Mouse (Mus musculus) skeletal muscle tissue, postnatal 0 days (tissue): ENCODE measurements around the gene Arhgef39. TPM values are rescaled to one million over a fixed set of nuclear protein-coding genes. Genes with fewer than 3 reads are reported as not detected.

ENCODE experiments used
- polyA plus RNA-seq: library from polyadenylated mRNA; unstranded; fragments of >200 nt; fragmentation: Nextera tagmentation; extraction: Ambion mirVana; gene quantifications from 2 replicates; pipeline ENCODE4 v1.2.1, GENCODE M21; 2015

Arhgef39 gene
- polyA plus RNA-seq: 7.0 and 7.9 TPM in 2 replicates

GRCm38 (mm10) chr4:43499407-43500333 is at the start of gene Arhgef39:
Gene Arhgef39, minus strand, starts transcription at chr4:43499695.

GRCm38 (mm10) chr4:43506536-43507185 is 7.2 kb upstream of the Arhgef39 start, which contains the start of gene Car9:
Gene Car9, plus strand, starts transcription at chr4:43506966.

GRCm38 (mm10) chr4:43492821-43493185 is 6.7 kb downstream of the Arhgef39 start, which contains the start of gene Ccdc107:
Gene Ccdc107, plus strand, starts transcription at chr4:43492900.

DNA sequence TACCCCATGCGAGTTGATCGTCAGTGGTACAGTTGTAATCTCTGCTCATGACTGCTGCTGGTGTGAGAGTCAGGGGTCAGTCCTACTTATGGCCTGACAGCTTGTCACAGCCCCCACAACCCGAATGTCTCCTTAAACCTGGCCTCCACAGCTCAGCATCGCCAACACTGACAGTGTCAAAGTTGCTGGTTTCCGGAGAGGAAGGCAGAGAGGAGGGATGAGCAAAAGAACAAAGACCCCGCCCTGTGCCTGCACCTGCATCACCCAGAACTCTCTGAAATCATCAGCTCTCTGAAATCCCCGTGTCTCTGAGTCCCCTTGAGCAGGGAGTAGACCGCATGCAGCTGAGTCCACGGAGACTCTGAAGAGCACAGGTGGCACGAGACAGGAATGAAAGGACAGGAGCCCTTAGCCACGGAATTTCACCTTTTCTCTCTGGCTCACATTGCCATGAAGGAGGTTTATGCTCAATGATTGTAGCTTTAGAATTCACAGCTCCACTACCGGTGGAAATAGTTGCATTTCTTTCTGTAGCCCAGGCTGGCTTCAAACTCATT is 15.9 kb downstream of the Arhgef39 start, which contains the start of gene Sit1:
Gene Sit1 (minus strand): TSS at position 200 of the 557 bp plus-strand sequence.

GRCm38 (mm10) chr4:43454041-43454836 is 45.3 kb downstream of the Arhgef39 start, which contains the start of gene Cd72:
Gene Cd72, minus strand, starts transcription at chr4:43454628.

Other genes starting within 250 kb of the Arhgef39 start
- gene Atp8b5, start 232.5 kb downstream of the Arhgef39 start, polyA plus RNA-seq: 1.0 and 2.4 TPM in 2 replicates
- 21.0 and 21.1 TPM in 2 replicates for gene Rusc2, start 117.7 kb downstream of the Arhgef39 start, polyA plus RNA-seq
- not detected in 2 replicates for gene Fam166b, start 70.6 kb downstream of the Arhgef39 start, polyA plus RNA-seq
- 5.8 and 7.2 TPM in 2 replicates for gene Tesk1, start 57.8 kb downstream of the Arhgef39 start, polyA plus RNA-seq
- gene Cd72, start 45.1 kb downstream of the Arhgef39 start, polyA plus RNA-seq: 1.7 and 1.9 TPM in 2 replicates
- not detected in 2 replicates for gene Sit1, start 16.0 kb downstream of the Arhgef39 start, polyA plus RNA-seq
- gene Ccdc107, start 6.8 kb downstream of the Arhgef39 start, polyA plus RNA-seq: 56.6 and 56.9 TPM in 2 replicates
- 0.59 and 0.61 TPM in 2 replicates for gene Car9, start 7.3 kb upstream of the Arhgef39 start, polyA plus RNA-seq
- gene Tpm2, start 24.1 kb upstream of the Arhgef39 start, polyA plus RNA-seq: 10,111 and 10,503 TPM in 2 replicates
- gene Creb3, start 62.6 kb upstream of the Arhgef39 start, polyA plus RNA-seq: 73.8 and 82.0 TPM in 2 replicates
- gene Tln1, start 63.0 kb upstream of the Arhgef39 start, polyA plus RNA-seq: 49.9 and 55.4 TPM in 2 replicates
- gene Rgp1, start 79.0 kb upstream of the Arhgef39 start, polyA plus RNA-seq: 10.9 and 16.0 TPM in 2 replicates
- 10.1 and 10.5 TPM in 2 replicates for gene Gba2, start 79.2 kb upstream of the Arhgef39 start, polyA plus RNA-seq
- 0.72 and 0.85 TPM in 2 replicates for gene Msmp, start 84.8 kb upstream of the Arhgef39 start, polyA plus RNA-seq
- gene Npr2, start 132.2 kb upstream of the Arhgef39 start, polyA plus RNA-seq: 11.0 and 11.8 TPM in 2 replicates
- 0.16 TPM in 1 of 2 replicates, not detected in the other for gene Spag8, start 153.9 kb upstream of the Arhgef39 start, polyA plus RNA-seq
- 205 and 218 TPM in 2 replicates for gene Hint2, start 156.8 kb upstream of the Arhgef39 start, polyA plus RNA-seq
- gene Tmem8b, start 169.3 kb upstream of the Arhgef39 start, polyA plus RNA-seq: 3.4 and 4.4 TPM in 2 replicates
- 3.3 and 4.2 TPM in 2 replicates for gene Fam221b, start 169.4 kb upstream of the Arhgef39 start, polyA plus RNA-seq
- gene Olfr70, start 201.1 kb upstream of the Arhgef39 start, polyA plus RNA-seq: not detected in 2 replicates
- gene Olfr71, start 210.6 kb upstream of the Arhgef39 start, polyA plus RNA-seq: not detected in 2 replicates
- 5.8 and 8.3 TPM in 2 replicates for gene Hrct1, start 227.5 kb upstream of the Arhgef39 start, polyA plus RNA-seq
- 1.2 and 1.4 TPM in 2 replicates for gene Spaar, start 230.3 kb upstream of the Arhgef39 start, polyA plus RNA-seq